Mouse (Mus musculus): ENCODE measurements around the gene Enpp3. TPM values are rescaled to one million over a fixed set of nuclear protein-coding genes. Genes with fewer than 3 reads are reported as not detected.

Enpp3 gene
- polyA plus RNA-seq, 2 experiments, result 2.2 to 3.2 TPM

DNA sequence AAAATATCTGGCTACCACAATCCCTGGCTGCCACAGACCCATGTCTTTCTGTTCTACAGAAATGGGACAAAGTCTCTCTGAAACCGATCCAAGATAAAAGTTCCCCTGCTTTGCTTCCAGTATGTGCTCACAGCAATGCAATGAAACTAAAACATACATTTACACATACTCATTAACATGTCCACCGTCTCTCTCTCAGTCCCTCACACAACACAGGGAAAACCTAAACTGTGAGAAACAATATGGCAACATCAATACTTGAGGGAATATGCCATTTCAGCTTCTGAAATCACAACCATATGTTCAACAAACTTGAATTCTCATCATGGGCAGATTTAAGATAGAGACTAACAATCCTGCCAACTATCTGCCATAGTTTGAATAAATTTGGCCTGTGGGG lies 117.4 kb downstream of the Enpp3 start:
- Histone ChIP-seq H3K27me3 (ENCODE audit: control insufficient read depth, insufficient read depth, low read length) (no peaks in the 10 kb centered on the region), H3K4me3 (ENCODE audit: insufficient read depth in 1 of 2, low read depth in 2 of 2, low read length in 2 of 2) (no peak overlapping the region), H3K36me3 (replicated peaks; ENCODE audit: control insufficient read depth, insufficient read depth, low read depth) (no peaks in the 10 kb centered on the region), H3K4me2 (ENCODE audit: low read depth) (no peak overlapping the region), H3K9ac (replicated peaks) (no peak overlapping the region), H3K27ac (no peak overlapping the region), H3K4me1 (replicated peaks; ENCODE audit: control insufficient read depth in 2 of 2, insufficient read depth in 2 of 2, low read length in 1 of 2) (no peaks in the 10 kb centered on the region), H3K9me3 (ENCODE audit: control insufficient read depth, low read length) (no peaks in the 10 kb centered on the region)
- TF ChIP-seq CTCF (IDR thresholded peaks at IDR 0.05; ENCODE audit: low read depth) (no peak), EP300 (IDR thresholded peaks at IDR 0.05; ENCODE audit: low read depth) (no peak)
- WGBS (ENCODE audit: insufficient replicate concordance), result 73% methylated on average over 2 of the region's 2 CpGs
- DNase-seq (ENCODE audit: low read depth in 3 of 3, low spot score in 3 of 3), result no peak
- no peak for ATAC-seq (ENCODE audit: insufficient read depth)

Other genes starting within 250 kb of the Enpp3 start
- gene Ccn2, start 247.4 kb downstream of the Enpp3 start, polyA plus RNA-seq (2012; rRNA removed), result 1.4 and 2.0 TPM in 2 replicates
- gene Ccn2, start 247.4 kb downstream of the Enpp3 start, polyA plus RNA-seq (2014; fragmentation: Nextera tagmentation; extraction: Ambion mirVana), result 0.32 and 0.37 TPM in 2 replicates
- 0.48 and 0.52 TPM in 2 replicates for gene Enpp1, start 130.7 kb downstream of the Enpp3 start, polyA plus RNA-seq (2012; rRNA removed)
- 1.7 and 2.3 TPM in 2 replicates for gene Enpp1, start 130.7 kb downstream of the Enpp3 start, polyA plus RNA-seq (2014; fragmentation: Nextera tagmentation; extraction: Ambion mirVana)
- 7.3 and 7.4 TPM in 2 replicates for gene Med23, start 27.2 kb upstream of the Enpp3 start, polyA plus RNA-seq (2012; rRNA removed)
- gene Med23, start 27.2 kb upstream of the Enpp3 start, polyA plus RNA-seq (2014; fragmentation: Nextera tagmentation; extraction: Ambion mirVana), result 6.2 and 6.5 TPM in 2 replicates
- 4.6 and 7.9 TPM in 2 replicates for gene Arg1, start 84.7 kb upstream of the Enpp3 start, polyA plus RNA-seq (2012; rRNA removed)
- 21.7 and 25.2 TPM in 2 replicates for gene Arg1, start 84.7 kb upstream of the Enpp3 start, polyA plus RNA-seq (2014; fragmentation: Nextera tagmentation; extraction: Ambion mirVana)